Comparison of ENCODE assay signal across 1 mouse cellular context in genomic region chr2:32570698-32571494, GRCm38 (mm10).
TF ChIP-seq lines count a peak whose summit lies in the region.

TSS of gene Dpm2 (plus strand) at chr2:32570858.

TF ChIP-seq in CH12.LX, 34 proteins besides CTCF, POLR2A, EP300 and RAD21 (continued from another document):
- TF ChIP-seq SMC3 (IDR thresholded peaks at IDR 0.05; ENCODE audit: low read depth, low read length), result no peak
- no peak for TF ChIP-seq PAX5 (IDR thresholded peaks at IDR 0.05; ENCODE audit: low read length)
- peak; percentile 75 for TF ChIP-seq TCF12 (IDR thresholded peaks at IDR 0.05; ENCODE audit: low read depth, low read length)
- TF ChIP-seq HCFC1 (IDR thresholded peaks at IDR 0.05; ENCODE audit: low read depth, low read length), result peak; percentile 100
- peak; percentile 98 for TF ChIP-seq SIN3A (IDR thresholded peaks at IDR 0.05; ENCODE audit: low read length)
- no peak; the same call in none of the 2 replicates for TF ChIP-seq ETS1 (conservative IDR thresholded peaks at IDR 0.05; ENCODE audit: low read depth, low read length)
- TF ChIP-seq E2F4 (IDR thresholded peaks at IDR 0.05; ENCODE audit: insufficient replicate concordance, low read depth, low read length), result peak; percentile 84; the same call in 1 of the 2 replicates
- no peak for TF ChIP-seq CHD1 (IDR thresholded peaks at IDR 0.05; ENCODE audit: low read depth, low read length)
- TF ChIP-seq ELF1 (IDR thresholded peaks at IDR 0.05; ENCODE audit: low read depth, low read length), result peak; percentile 98
- TF ChIP-seq KAT2A (IDR thresholded peaks at IDR 0.05; ENCODE audit: insufficient replicate concordance, low read length), result peak; percentile 97
- TF ChIP-seq MYC (IDR thresholded peaks at IDR 0.05; ENCODE audit: low read depth, low read length), result peak; percentile 79; the same call in 1 of the 2 replicates
- peak; percentile 97 for TF ChIP-seq USF1 (IDR thresholded peaks at IDR 0.05; ENCODE audit: low read depth, low read length)
